Mouse (Mus musculus) heart, adult 2 months (tissue): ENCODE data around the gene Tnfaip2.

Experiments
- CTCF ChIP-seq: fragments of 200-600 bp; IDR thresholded peaks from 2 replicates; pipeline ENCODE4 v1.8.1; 2022; ENCODE audit warnings: antibody characterized with exemption, mild to moderate bottlenecking, moderate library complexity
- POLR2A ChIP-seq: fragments of 200-500 bp; IDR thresholded peaks from 2 replicates; pipeline ENCODE4 v1.6.1; 2011; ENCODE audit warnings: mild to moderate bottlenecking, low read depth, low read length, control low read depth; ENCODE audit not compliant: insufficient read depth

DNA sequence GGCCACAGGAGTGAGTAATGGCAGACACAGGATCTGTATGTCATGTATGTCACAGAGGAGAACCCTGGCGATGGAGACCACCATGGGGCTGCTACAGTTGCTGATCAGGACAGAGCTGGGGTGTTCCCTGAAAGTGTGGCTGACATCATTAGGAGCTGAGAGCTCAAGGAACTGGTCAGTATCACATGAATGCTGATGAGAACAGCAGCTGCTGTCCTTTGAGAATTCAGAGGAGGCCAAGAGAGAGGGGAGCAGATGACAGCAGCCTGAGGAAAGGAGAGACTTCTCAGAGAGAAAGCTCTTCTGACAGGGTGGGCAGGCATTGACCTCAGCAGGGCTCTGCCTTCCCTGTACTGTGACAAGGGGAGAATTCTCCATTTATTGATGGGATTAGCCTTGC lies 15.5 kb downstream of the Tnfaip2 start:
- TF ChIP-seq CTCF (no peak), POLR2A (no peak)
